Mouse (Mus musculus) heart, postnatal 14 days (tissue): ENCODE data around the gene Nt5m. TPM values are rescaled to one million over a fixed set of nuclear protein-coding genes. Genes with fewer than 3 reads are reported as not detected.
A peak's percentile ranks its signal among the peaks of the same experiment; 100 is the strongest.

ENCODE experiments used
- DNase-seq, 2 experiments: peaks; one replicate each; pipeline ENCODE4 v3.0.0; 2021 to 2022
- intact Hi-C: fragments of 180-260 bp; cut with DNase I; formaldehyde crosslinking; loops from one replicate; pipeline ENCODE4 v1.15.1; 2025
- long read RNA-seq, 2 experiments: library from polyadenylated mRNA; stranded (forward); transcript quantifications; one replicate each; pipeline ENCODE4 v2.0.0; 2021
- total RNA-seq, 2 experiments: library from RNA; stranded (reverse); gene quantifications; 2 replicates each; pipeline ENCODE4 v1.2.3; 2021

Gene Nt5m
- total RNA-seq, result 10 to 100 TPM; 25.0 to 25.1 TPM
- long read RNA-seq, experiment 1, transcript Nt5m-203 (5 exons, 1,316 nt), result minor isoform, 15 of 60 reads
- long read RNA-seq, experiment 1, transcript Nt5m-201 (5 exons, 1,306 nt), result major isoform, 38 of 60 reads
- long read RNA-seq, experiment 1, partial matches to known transcripts, result 0 of 60 reads
- long read RNA-seq, experiment 1, other reads (novel, unspliced or antisense), result 3 of 60 reads
- long read RNA-seq, experiment 2, transcript Nt5m-203 (5 exons, 1,316 nt), result minor isoform, 11 of 50 reads
- long read RNA-seq, experiment 2, transcript Nt5m-202 (5 exons, 1,387 nt), result minor isoform, 6 of 50 reads
- long read RNA-seq, experiment 2, transcript Nt5m-201 (5 exons, 1,306 nt), result major isoform, 24 of 50 reads
- long read RNA-seq, experiment 2, partial matches to known transcripts, result 0 of 50 reads
- long read RNA-seq, experiment 2, other reads (novel, unspliced or antisense), result 9 of 50 reads

GRCm38 (mm10) chr11:59839008-59839458, at the start of gene Nt5m:
TSS of gene Nt5m (plus strand) at chr11:59839447.
- intact Hi-C loops, result no loop called here
- DNase-seq, result peak; percentile 94 to 96

- intact Hi-C loops, result no loop called here
- no peak for DNase-seq
Measured at GRCm38 (mm10) chr11:59793390-59793789, 45.9 kb upstream of the Nt5m start.

DNA sequence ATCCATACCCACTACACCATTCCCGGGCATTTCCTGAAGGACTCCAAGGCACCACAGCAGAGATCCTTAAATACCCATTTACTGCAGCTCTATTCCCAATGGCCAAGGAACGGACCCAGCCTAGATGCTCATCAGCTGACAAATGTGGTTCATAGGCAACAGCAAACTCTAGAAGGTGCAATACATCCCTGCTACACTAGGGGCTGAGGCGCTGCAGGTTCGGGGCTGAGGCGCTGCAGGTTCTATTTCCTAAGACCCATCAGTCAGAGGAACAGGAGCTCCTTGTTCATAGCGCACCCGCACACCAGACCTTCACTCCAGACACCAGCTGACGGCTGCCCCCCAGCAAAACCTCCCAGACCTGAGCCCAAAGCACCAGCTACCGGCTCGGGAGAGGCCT, 38.8 kb upstream of the Nt5m start:
- intact Hi-C loops, result no loop called here
- no peak for DNase-seq

GRCm38 (mm10) chr11:59801881-59802280, 37.4 kb upstream of the Nt5m start:
- intact Hi-C loops, result no loop called here
- DNase-seq, result no peak

DNA sequence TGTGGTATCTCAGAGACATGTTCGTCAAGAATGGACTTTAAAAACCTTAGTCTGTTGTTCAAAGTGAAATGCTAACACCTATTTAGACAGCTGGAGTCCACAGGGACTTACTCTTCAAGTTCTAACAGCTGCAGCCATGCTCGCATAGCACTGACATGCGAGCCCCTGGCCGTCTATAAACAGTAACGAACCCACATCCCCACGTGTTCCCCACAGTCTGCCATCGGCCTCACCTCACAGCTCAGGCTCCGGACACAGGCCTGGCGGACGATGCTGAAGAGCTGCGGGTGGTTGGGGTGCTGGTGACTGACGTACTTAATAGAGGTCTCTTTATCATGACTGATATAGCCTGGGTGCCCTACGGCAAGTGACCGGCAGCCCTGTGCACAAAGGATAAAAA, 35.7 kb upstream of the Nt5m start:
- DNase-seq, result no peak
- intact Hi-C loops, result no loop called here

- DNase-seq, result peak in 1 of 2 experiments; percentile 21
- intact Hi-C loops, result no loop called here
Measured at GRCm38 (mm10) chr11:59804409-59805110, 34.7 kb upstream of the Nt5m start.

DNA sequence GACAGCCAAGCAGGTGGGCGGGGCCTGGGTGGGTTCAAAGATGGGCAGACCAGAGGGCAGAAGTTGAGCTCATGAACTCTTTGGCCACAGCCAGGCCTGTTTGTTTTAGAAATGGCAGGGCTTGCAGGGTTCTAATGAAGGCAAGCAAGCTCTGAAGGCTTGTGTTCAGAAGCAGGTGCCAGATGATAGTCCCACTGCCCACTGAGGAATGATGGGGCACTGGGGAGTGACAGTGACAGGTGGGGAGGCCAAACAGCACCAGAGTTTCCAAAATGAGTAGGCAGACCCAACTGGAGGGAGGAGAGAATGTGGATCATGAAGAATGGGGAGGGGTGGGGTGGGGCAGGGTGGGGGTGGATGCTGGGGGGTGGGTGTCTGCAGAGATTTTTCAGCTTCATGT, 34.0 kb upstream of the Nt5m start:
- no peak for DNase-seq
- intact Hi-C loops, result no loop called here

DNA sequence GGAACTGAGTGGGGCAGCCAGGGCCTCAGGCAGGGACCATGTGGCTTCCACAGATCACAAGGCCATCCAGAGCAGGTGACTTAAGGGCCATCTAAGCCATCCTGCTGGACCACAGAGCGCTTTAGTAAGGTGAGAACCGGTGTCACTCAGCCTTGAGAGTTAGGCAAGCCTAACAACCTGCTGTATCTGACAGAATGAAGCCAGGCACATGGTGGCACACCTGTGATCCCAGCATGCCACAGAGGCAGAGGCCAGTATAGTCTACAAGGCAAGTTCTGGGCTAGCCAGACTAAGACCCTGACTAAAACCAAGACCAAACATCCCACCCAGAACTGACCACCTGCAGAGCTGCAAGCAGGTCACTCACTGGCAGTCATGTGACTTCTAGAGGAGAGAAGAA, 33.6 kb upstream of the Nt5m start:
- no peak for DNase-seq
- intact Hi-C loops, result no loop called here

GRCm38 (mm10) chr11:59808170-59808960, 30.9 kb upstream of the Nt5m start:
- intact Hi-C loops, result no loop called here
- no peak for DNase-seq

GRCm38 (mm10) chr11:59809071-59809669, 30.1 kb upstream of the Nt5m start:
- DNase-seq, result peak; percentile 21 to 46
- intact Hi-C loops, result no loop called here

DNA sequence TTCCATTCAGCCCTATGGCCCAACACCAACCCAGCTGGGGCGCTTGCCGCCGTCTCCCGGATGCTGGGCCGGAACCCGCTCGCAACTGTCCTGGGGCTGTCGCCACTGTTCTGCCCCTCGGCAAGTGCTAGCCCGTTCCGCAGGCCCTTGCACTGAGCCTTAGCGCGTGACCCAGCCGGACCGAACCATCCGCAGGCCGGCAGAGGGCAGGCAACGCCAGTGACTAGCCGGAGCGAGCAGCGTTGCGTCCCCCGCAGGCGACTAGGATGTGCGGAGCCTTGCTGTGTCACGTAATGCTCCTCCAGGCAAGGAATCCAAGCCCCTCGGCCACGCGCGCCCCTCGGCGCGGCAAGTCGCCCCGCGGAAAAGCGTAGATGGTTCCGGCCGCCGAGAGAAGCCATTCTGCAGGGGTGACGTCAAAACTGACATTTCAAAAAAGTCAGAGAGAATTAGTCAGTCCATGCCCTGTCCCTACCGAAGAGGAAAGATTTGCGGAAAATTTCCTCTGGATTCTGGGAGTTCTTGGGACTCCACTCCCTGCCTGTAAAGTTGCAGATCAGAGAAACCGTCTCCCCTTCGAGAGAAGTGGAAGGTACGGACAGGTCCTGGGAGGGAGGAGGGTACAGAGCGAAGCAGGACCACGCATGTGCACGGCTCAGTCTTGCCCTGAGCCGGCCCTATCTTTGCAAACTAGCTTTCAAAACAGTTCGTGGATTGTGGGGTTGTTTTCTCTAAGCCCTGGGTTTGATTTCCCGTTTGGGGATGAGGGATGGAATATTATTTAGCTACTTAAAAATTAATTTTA, 29.4 kb upstream of the Nt5m start, which contains the start of gene Flcn:
TSS of gene Flcn (minus strand) at position 347 of the 805 bp plus-strand sequence.
- peak; percentile 85 to 87 for DNase-seq
- intact Hi-C loops, result no loop called here

- DNase-seq, result no peak
- intact Hi-C loops, result no loop called here
Measured at GRCm38 (mm10) chr11:59810480-59811158, 28.6 kb upstream of the Nt5m start.

DNA sequence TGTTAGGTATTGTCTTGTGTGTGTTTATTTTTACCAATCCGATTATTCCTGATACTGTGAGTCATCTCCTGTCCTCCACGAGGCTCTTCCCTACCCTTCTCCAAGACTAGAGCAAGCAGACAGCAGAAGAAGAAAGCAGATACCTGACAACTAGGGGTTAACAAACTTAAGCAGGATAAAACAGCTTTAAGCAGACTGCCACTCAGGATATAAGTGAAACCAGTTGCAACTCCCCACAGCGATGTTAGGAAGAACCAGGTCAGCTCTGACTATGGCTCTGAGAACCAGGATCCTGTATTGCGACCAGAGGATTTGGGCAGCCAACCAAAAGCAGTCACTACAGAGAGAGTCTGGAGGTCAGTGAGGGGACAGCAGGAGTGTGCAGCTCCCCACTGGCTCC, 28.0 kb upstream of the Nt5m start:
- no peak for DNase-seq
- intact Hi-C loops, result no loop called here

DNA sequence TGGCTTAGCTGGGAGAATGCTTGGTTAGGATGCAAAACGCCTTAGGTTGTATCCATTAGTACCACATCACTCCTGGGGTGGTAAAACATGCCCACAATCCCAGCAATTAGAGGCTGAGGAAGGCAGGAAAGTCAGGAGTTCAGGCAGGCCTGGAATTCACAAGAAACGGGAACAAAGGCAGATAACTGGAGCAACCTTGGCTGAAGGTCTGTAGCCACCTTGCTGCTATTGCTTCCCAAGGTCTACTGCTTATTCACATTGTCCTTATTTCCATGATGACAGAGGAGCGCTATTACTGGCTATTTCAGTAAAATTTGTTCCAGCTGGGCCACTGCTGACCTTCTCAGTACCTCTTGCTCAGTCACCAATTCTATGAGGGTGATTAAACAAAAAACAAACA, 26.0 kb upstream of the Nt5m start:
- intact Hi-C loops, result no loop called here
- no peak for DNase-seq

GRCm38 (mm10) chr11:59814311-59814710, 24.9 kb upstream of the Nt5m start:
- no peak for DNase-seq

GRCm38 (mm10) chr11:59814936-59815335, 24.3 kb upstream of the Nt5m start:
- intact Hi-C loops, result no loop called here
- DNase-seq, result no peak

More at GRCm38 (mm10) chr11:59814311-59814710, 24.9 kb upstream of the Nt5m start:
- intact Hi-C loops, result no loop called here

DNA sequence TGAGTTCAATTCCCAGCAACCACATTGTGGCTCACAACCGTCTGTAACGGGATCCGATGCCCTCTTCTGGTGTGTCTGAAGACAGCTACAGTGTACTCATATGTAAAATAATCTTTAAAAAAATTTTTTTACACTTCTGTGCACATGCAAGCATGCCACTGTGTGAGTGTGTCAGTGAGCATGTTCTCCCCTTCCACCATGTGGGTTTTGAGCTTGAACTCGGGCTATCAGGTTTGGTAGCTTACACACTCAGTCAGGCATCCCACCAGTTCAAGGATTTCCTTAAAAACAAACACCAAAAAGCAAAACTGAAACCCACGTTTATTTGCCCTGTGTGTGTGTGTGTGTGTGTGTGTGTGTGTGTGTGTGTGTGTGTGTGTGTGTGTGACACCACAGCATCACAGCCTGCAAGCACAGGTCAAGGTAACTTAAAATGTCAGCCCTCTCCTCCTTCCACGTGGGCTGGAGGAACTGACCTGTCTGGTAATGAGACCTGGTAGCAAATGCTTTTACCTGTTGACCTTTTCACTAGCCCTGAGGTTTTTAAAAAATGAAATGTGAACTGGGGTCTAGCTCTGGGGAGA, 23.7 kb upstream of the Nt5m start:
- intact Hi-C loops, result no loop called here
- no peak for DNase-seq

- intact Hi-C loops, result no loop called here
- no peak for DNase-seq
Measured at GRCm38 (mm10) chr11:59817916-59818315, 21.3 kb upstream of the Nt5m start.

DNA sequence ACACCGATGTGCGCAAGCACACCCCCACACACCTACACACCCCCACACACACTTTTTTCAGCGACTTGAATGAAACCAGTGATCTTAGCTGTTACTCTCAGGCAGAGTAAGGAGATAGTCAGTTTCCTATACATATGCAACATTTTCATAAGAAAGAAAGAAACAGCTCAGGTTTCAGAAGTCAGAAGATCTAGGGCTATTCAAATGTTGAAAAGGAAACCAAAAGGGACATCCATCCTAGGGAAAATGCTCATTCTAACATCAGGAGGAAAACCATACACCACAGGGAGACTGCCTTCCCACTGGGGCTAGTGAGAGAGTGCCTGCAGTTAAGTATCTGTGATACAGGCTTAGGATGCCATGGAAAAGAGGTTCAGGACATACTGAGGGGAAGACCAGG, 17.6 kb upstream of the Nt5m start:
- no peak for DNase-seq
- intact Hi-C loops, result no loop called here
